Mouse (Mus musculus) hindbrain, embryonic 12.5 days (tissue): ENCODE measurements around the gene Vta1. TPM values are rescaled to one million over a fixed set of nuclear protein-coding genes. Genes with fewer than 3 reads are reported as not detected.

ENCODE experiments used
- ATAC-seq: fragments of 200-750 bp; cut with Nextera tagmentation; 2 replicates; pipeline ENCODE4 v1.8.0; 2017; ENCODE audit warnings: moderate TSS enrichment; ENCODE audit not compliant: low FRiP score
- H3K27ac ChIP-seq: fragments of 300-500 bp; sonication (generic); 2 replicates; pipeline ENCODE4 v1.5.1; 2016; ENCODE audit warnings: mild to moderate bottlenecking
- H3K27me3 ChIP-seq: fragments of 300-500 bp; sonication (generic); 2 replicates; pipeline ENCODE4 v1.6.1; 2016; ENCODE audit warnings: mild to moderate bottlenecking
- H3K36me3 ChIP-seq: fragments of 300-500 bp; sonication (generic); 2 replicates; pipeline ENCODE4 v1.6.1; 2016; ENCODE audit warnings: mild to moderate bottlenecking
- H3K4me1 ChIP-seq: fragments of 300-500 bp; sonication (generic); 2 replicates; pipeline ENCODE4 v1.6.1; 2016
- H3K4me2 ChIP-seq: fragments of 300-500 bp; sonication (generic); replicated peaks from 2 replicates; pipeline ENCODE4 v1.6.1; 2016; ENCODE audit warnings: mild to moderate bottlenecking
- H3K4me3 ChIP-seq: fragments of 300-500 bp; sonication (generic); 2 replicates; pipeline ENCODE4 v1.5.1; 2016; ENCODE audit warnings: mild to moderate bottlenecking
- H3K9ac ChIP-seq: fragments of 300-500 bp; sonication (generic); 2 replicates; pipeline ENCODE4 v1.6.1; 2016; ENCODE audit warnings: mild to moderate bottlenecking, moderate library complexity
- H3K9me3 ChIP-seq: fragments of 300-500 bp; sonication (generic); replicated peaks from 2 replicates; pipeline ENCODE4 v1.6.1; 2016; ENCODE audit warnings: mild to moderate bottlenecking
- WGBS: fragments of 180-500 bp; shearing (Covaris S2); methylation state at CpG from one replicate; pipeline ENCODE4 v1.1.7; 2016; 5-methylcytosine and 5-hydroxymethylcytosine counted together
- polyA plus RNA-seq: library from polyadenylated mRNA; unstranded; fragments of >200 nt; fragmentation: Nextera tagmentation; extraction: Ambion mirVana; gene quantifications from 2 replicates; pipeline ENCODE4 v1.2.1, GENCODE M21; 2016

The Vta1 gene
- 169 and 179 TPM in 2 replicates for polyA plus RNA-seq

GRCm38 (mm10) chr10:14705072-14706066 lies at the start of gene Vta1, which contains the start of gene Nmbr:
Vta1 (minus strand) TSS chr10:14705560.
Nmbr (plus strand) TSS chr10:14705591.
- Histone ChIP-seq H3K27ac (peak within 1 kb of the TSS; percentile 80), H3K4me3 (peak within 1 kb of the TSS; percentile 88)
- WGBS = under 1% methylated on average over 50 of the region's 50 CpGs

DNA sequence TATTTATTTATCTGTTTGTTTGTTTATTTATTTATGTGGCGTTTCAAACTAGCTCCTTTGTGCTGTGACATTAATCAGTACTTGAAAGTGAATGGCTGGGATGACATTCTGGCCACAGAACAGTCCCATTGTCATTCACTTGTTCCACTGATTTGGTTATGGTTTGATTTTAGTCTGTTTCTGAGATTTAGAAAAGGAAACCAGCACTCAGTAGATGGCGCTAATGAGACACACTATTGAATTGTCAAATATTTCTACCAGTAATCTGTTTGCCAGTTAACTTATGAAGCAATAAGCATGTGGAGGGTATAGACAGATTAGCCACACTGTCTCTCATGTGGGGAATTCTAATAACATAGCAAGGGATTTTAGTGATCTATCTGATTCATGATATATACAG lies 28.9 kb upstream of the Vta1 start:
- H3K36me3 ChIP-seq = no peaks in the 10 kb centered on the region
- no peaks in the 10 kb centered on the region for H3K27me3 ChIP-seq
- H3K9ac ChIP-seq = no peak overlapping the region
- WGBS = 6% methylated on average over 2 of the region's 2 CpGs
- no peak overlapping the region for H3K27ac ChIP-seq
- no peaks in the 10 kb centered on the region for H3K4me1 ChIP-seq
- H3K4me2 ChIP-seq = no peak overlapping the region
- 0 out of 2 replicates have a peak, but pooled peaks have one; percentile 48 for ATAC-seq
- no peaks in the 10 kb centered on the region for H3K9me3 ChIP-seq
- H3K4me3 ChIP-seq = no peak overlapping the region

More at GRCm38 (mm10) chr10:14705072-14706066, at the start of gene Vta1, which contains the start of gene Nmbr:
- H3K4me2 ChIP-seq = peak within 1 kb of the TSS; percentile 64
- peaks cover 16% of the 10 kb centered on the region for H3K4me1 ChIP-seq
- no peaks in the 10 kb centered on the region; the same call in 1 of the 2 replicates for H3K9me3 ChIP-seq
- H3K36me3 ChIP-seq = no peaks in the 10 kb centered on the region
- peak; percentile 95 for ATAC-seq
- H3K9ac ChIP-seq = peak within 1 kb of the TSS; percentile 81
- H3K27me3 ChIP-seq = no peaks in the 10 kb centered on the region

DNA sequence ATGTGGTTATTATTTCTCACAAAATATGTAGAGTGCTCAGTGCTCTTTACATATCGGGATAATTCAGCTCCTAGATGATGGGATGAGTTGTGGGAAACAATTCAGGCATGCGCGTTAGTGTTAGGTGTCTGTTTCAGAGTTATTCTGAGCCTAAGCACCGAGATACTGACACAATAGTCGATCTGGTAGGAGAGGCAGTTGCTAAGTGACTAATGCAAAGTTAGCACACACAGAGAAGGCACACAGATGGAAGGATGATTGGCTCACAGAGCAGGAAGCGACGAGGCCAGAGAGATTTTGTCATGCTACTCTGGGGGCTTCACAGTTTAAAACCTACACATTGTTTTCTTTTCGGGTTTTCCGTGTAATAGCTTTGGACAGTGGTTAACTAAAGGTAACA lies 20.3 kb upstream of the Vta1 start:
- ATAC-seq = no peak
- Histone ChIP-seq H3K9me3 (no peaks in the 10 kb centered on the region), H3K9ac (no peak overlapping the region), H3K27me3 (no peaks in the 10 kb centered on the region), H3K27ac (no peak overlapping the region), H3K4me1 (no peaks in the 10 kb centered on the region), H3K36me3 (no peaks in the 10 kb centered on the region), H3K4me3 (no peak overlapping the region), H3K4me2 (no peak overlapping the region)
- 71% methylated on average over 9 of the region's 9 CpGs for WGBS

DNA sequence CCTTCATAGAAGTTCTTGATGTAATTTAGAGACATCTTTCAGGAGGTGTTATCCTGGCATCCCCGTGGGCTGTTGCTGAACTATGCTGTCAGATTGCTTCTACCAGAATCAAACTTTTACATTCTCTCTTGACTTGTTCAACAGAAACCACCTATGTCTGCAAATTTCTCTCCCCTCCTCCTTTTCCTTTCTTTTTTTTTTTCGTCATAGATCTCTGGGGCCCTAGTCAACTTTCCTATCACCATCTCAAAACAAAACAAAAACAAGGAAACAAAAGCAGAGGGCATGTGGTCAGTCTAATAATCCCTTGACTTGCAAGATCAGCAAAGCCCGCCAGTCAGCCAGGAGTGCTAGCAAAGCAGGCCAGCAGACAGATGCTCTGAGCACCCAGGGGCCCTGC lies 12.8 kb upstream of the Vta1 start, which contains the start of gene Gje1:
Gje1 (minus strand) TSS at position 101 of the 400 bp plus-strand sequence.
- no peaks in the 10 kb centered on the region for H3K36me3 ChIP-seq
- H3K9me3 ChIP-seq = no peaks in the 10 kb centered on the region
- ATAC-seq = no peak
- no peaks in the 10 kb centered on the region for H3K4me1 ChIP-seq
- H3K27ac ChIP-seq = no peak within 1 kb of the TSS
- no peak within 1 kb of the TSS for H3K9ac ChIP-seq
- H3K4me3 ChIP-seq = no peak within 1 kb of the TSS
- WGBS = 59% methylated on average over 3 of the region's 3 CpGs
- no peak within 1 kb of the TSS for H3K4me2 ChIP-seq
- no peaks in the 10 kb centered on the region for H3K27me3 ChIP-seq

GRCm38 (mm10) chr10:14703830-14704420 lies 1.4 kb downstream of the Vta1 start:
- 31% methylated on average over 4 of the region's 4 CpGs for WGBS
- Histone ChIP-seq H3K9me3 (no peaks in the 10 kb centered on the region; the same call in 1 of the 2 replicates), H3K4me3 (peak overlapping the region; percentile 88), H3K4me1 (peaks cover 16% of the 10 kb centered on the region), H3K27me3 (no peaks in the 10 kb centered on the region), H3K4me2 (peak overlapping the region; percentile 64), H3K36me3 (no peaks in the 10 kb centered on the region), H3K27ac (peak overlapping the region; percentile 55), H3K9ac (peak overlapping the region; percentile 81)
- peak; percentile 39; the same call in 1 of the 2 replicates for ATAC-seq

DNA sequence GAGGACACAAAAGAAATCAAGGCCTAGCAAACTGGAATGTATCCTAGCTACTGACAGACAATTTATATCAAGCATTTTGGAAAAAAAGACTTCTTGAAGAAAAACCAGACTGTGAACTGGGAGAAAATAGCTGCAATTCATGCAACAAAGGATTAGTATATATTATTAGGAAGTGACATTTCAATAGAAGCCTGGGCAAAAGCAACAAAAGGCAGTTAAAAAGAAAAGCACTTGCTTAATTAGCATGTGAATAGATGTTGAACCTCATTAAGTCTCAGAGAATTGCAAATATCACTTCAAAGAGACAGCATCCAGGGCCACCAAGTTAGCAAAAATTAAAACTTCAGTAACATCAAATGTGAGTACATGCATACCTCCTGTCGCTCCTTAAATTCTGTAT lies 2.1 kb downstream of the Vta1 start:
- no peaks in the 10 kb centered on the region for H3K36me3 ChIP-seq
- no peaks in the 10 kb centered on the region for H3K27me3 ChIP-seq
- peak overlapping the region; percentile 88; the same call in 1 of the 2 replicates for H3K4me3 ChIP-seq
- peak overlapping the region; percentile 64 for H3K4me2 ChIP-seq
- 0 out of 2 replicates have a peak overlapping the region, but pooled peaks have one; percentile 81 for H3K9ac ChIP-seq
- ATAC-seq = no peak
- H3K27ac ChIP-seq = peak overlapping the region; percentile 55
- 45% methylated on average over 1 of the region's 1 CpGs for WGBS
- peaks cover 16% of the 10 kb centered on the region for H3K4me1 ChIP-seq
- H3K9me3 ChIP-seq = no peaks in the 10 kb centered on the region; the same call in 1 of the 2 replicates

GRCm38 (mm10) chr10:14690349-14690748 lies 15.0 kb downstream of the Vta1 start:
- Histone ChIP-seq H3K36me3 (peaks cover 12% of the 10 kb centered on the region), H3K27me3 (no peaks in the 10 kb centered on the region), H3K27ac (no peak overlapping the region), H3K4me3 (no peak overlapping the region), H3K4me1 (no peaks in the 10 kb centered on the region), H3K9me3 (no peaks in the 10 kb centered on the region), H3K9ac (no peak overlapping the region), H3K4me2 (no peak overlapping the region)
- ATAC-seq = no peak
- WGBS = 58% methylated on average over 3 of the region's 3 CpGs

DNA sequence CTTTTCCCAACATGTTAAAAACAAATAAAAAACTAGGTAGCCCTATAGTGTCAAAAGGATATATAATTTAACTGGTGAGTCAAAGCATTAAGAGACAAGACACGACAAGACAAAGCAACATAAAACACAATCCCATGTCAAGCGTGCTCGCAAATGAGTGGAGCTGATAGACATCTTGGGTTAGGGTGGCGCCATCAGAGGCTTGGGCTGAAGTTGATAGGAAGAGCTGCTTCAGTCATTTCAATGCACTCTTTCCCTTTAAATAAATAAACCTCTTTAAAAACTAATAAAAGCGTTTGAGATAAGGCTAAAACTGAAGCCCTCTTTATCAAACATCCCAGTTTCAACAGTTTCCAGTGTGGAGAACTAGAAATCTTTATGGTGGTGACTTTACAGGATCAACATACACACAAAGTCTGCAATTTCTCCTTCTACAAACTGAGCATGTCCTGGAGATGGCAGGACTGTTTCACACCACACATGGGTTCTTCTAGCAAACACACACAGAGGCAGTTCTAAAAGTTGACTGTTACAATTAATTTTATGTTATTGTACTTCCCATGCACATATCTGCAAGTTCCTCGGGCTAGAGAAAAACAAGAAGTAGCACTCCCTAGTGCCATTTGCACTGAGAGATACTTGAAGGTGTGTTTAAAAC lies 16.4 kb downstream of the Vta1 start:
- Histone ChIP-seq H3K27me3 (no peaks in the 10 kb centered on the region), H3K4me2 (no peak overlapping the region), H3K27ac (no peak overlapping the region), H3K4me3 (no peak overlapping the region), H3K9ac (no peak overlapping the region), H3K9me3 (no peaks in the 10 kb centered on the region), H3K36me3 (peaks cover 12% of the 10 kb centered on the region), H3K4me1 (no peaks in the 10 kb centered on the region)
- no peak for ATAC-seq
- 95% methylated on average over 6 of the region's 6 CpGs for WGBS

DNA sequence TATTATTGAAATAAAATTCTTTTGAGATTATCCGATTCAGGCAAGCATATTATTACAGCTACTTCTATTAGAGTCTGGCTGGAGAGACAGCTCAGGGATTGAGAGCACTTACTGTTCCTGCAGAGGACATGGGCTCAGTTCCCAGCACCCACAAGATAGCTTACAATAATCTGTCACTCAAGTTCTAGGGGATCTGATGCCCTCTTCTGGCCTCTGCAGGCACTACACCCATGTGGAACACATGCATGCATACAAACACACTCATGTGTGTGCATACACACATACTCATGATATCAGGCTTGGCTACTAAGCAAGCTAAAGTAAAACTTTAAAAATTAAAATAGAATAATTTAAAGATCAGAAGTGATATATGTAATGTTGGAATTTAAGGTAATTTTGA lies 19.7 kb downstream of the Vta1 start:
- 95% methylated on average over 1 of the region's 1 CpGs for WGBS
- no peak for ATAC-seq
- no peak overlapping the region for H3K9ac ChIP-seq
- H3K36me3 ChIP-seq = peaks cover 12% of the 10 kb centered on the region
- no peak overlapping the region for H3K4me3 ChIP-seq
- H3K4me1 ChIP-seq = no peaks in the 10 kb centered on the region
- no peaks in the 10 kb centered on the region for H3K27me3 ChIP-seq
- H3K4me2 ChIP-seq = no peak overlapping the region
- H3K27ac ChIP-seq = no peak overlapping the region
- no peaks in the 10 kb centered on the region for H3K9me3 ChIP-seq

GRCm38 (mm10) chr10:14666147-14666546 lies 39.2 kb downstream of the Vta1 start:
- no peak overlapping the region for H3K27ac ChIP-seq
- no peaks in the 10 kb centered on the region for H3K9me3 ChIP-seq
- WGBS = 99% methylated on average over 2 of the region's 2 CpGs
- no peak for ATAC-seq
- H3K9ac ChIP-seq = no peak overlapping the region
- peaks cover 25% of the 10 kb centered on the region for H3K36me3 ChIP-seq
- H3K4me2 ChIP-seq = no peak overlapping the region
- no peak overlapping the region for H3K4me3 ChIP-seq
- no peaks in the 10 kb centered on the region for H3K4me1 ChIP-seq
- no peaks in the 10 kb centered on the region for H3K27me3 ChIP-seq

- no peaks in the 10 kb centered on the region for H3K4me1 ChIP-seq
- H3K4me3 ChIP-seq = no peak overlapping the region
- peaks cover 28% of the 10 kb centered on the region for H3K36me3 ChIP-seq
- H3K27me3 ChIP-seq = no peaks in the 10 kb centered on the region
- no peak overlapping the region for H3K4me2 ChIP-seq
- H3K9ac ChIP-seq = no peak overlapping the region
- no peaks in the 10 kb centered on the region for H3K9me3 ChIP-seq
- H3K27ac ChIP-seq = no peak overlapping the region
- 86% methylated on average over 2 of the region's 2 CpGs for WGBS
- no peak for ATAC-seq
Observed at GRCm38 (mm10) chr10:14660875-14661274, 44.5 kb downstream of the Vta1 start.

- ATAC-seq = no peak
- 83% methylated on average over 1 of the region's 1 CpGs for WGBS
- Histone ChIP-seq H3K9me3 (no peaks in the 10 kb centered on the region), H3K9ac (no peak overlapping the region), H3K4me1 (no peaks in the 10 kb centered on the region), H3K27ac (no peak overlapping the region), H3K4me3 (no peak overlapping the region), H3K27me3 (no peaks in the 10 kb centered on the region), H3K36me3 (no peaks in the 10 kb centered on the region), H3K4me2 (no peak overlapping the region)
Observed at GRCm38 (mm10) chr10:14639635-14640034, 65.7 kb downstream of the Vta1 start.
